Mouse (Mus musculus) urinary bladder, postnatal 0 days (tissue): ENCODE data around the gene Zfp672. TPM values are rescaled to one million over a fixed set of nuclear protein-coding genes. Genes with fewer than 3 reads are reported as not detected.

Experiments used
- polyA plus RNA-seq: library from polyadenylated mRNA; unstranded; fragments of >200 nt; fragmentation: Nextera tagmentation; extraction: Ambion mirVana; gene quantifications from 2 replicates; pipeline ENCODE4 v1.2.1, GENCODE M21; 2015

Gene Zfp672
- polyA plus RNA-seq, result 40.1 and 44.4 TPM in 2 replicates

GRCm38 (mm10) chr11:58330276-58331148, at the start of gene Zfp672, which contains the start of gene Sh3bp5l:
Zfp672 (minus strand) TSS chr11:58330339.
Sh3bp5l (plus strand) TSS chr11:58330724.

DNA sequence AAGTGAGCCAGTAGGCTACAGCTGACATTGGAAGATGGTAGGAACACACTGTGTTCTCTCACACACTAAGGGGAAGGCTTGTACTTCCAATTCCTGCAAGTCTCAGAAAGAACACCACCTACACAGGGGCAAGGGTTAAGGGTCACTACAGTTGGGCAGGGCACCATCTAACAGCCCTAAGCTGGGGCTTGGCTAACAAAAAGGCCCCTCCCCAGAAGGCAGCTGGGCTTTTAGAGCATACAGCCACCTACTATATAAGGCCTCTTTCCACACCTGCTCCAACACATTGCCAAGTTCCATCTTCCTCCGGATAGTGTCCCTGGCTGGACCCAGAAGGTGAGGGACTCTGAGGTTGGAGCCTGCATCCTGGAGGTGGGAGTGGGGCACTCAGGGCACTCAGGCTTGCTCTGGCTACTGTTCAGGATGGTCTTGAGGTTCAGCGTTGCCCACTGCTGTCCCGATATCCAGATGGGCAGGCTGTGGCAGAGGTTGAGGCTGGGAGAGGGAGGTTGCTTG, 48.7 kb upstream of the Zfp672 start, which contains the start of gene Lypd8:
TSS of gene Lypd8 (plus strand) at position 281 of the 516 bp plus-strand sequence.

DNA sequence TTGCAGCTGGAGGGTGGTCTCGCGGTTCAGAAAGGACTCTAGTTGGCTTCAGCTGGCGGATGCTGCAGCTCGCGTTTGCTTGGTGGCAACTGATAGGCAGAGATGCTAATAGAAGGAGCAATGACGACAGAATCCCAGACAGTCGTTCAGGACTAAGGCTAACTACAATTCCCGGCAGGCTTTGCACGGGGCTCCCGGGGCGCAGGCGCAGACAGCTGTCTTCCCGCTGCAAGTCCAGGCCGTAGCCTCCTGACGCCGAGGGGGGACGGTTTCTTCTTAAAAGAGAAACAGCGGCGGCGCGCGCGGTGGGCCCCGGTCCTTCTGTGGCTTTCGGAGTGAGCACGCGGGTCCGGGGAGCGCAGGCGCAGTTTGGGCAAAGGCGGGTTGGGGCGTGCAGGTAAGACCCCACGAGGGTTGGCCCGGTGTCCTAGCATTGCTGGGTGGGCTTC, 23.3 kb downstream of the Zfp672 start, which contains the start of gene Zfp692:
TSS of gene Zfp692 (plus strand) at position 210 of the 449 bp plus-strand sequence.

DNA sequence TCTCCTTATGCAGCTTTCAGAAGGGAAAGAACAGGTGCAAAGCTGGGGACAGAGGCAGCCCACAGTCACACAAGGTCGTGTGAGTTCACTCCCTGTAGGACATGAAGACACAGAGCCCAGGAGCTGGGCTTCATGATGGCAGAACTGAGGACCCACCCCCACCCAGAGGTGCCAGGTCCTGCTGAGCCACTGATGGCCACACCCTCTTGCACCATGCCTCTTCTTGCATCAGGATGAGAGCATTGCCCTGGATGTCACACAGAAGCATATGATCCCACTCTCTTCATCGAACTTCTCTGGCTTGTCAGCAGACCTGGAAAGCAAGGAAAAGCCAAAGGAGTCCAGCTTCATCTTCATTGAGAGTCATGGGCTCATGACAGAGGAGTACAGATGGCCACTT, 55.6 kb downstream of the Zfp672 start, which contains the start of gene 4930438A08Rik:
TSS of gene 4930438A08Rik (plus strand) at position 228 of the 400 bp plus-strand sequence.

Other genes with a start within 250 kb of the Zfp672 start
- gene Gm12248, start 237.2 kb downstream of the Zfp672 start, polyA plus RNA-seq, result not detected in 2 replicates
- gene Cnot8, start 226.2 kb downstream of the Zfp672 start, polyA plus RNA-seq, result 56.1 and 60.0 TPM in 2 replicates
- gene Gemin5, start 161.8 kb downstream of the Zfp672 start, polyA plus RNA-seq, result 5.8 and 6.5 TPM in 2 replicates
- 73.5 and 77.5 TPM in 2 replicates for gene Mrpl22, start 158.7 kb downstream of the Zfp672 start, polyA plus RNA-seq
- 3.5 and 3.6 TPM in 2 replicates for gene Igtp, start 130.8 kb downstream of the Zfp672 start, polyA plus RNA-seq
- 2.7 TPM in 2 replicates for gene Irgm2, start 130.7 kb downstream of the Zfp672 start, polyA plus RNA-seq
- not detected in 2 replicates for gene 4930438A08Rik, start 55.5 kb downstream of the Zfp672 start, polyA plus RNA-seq
- 10.1 and 11.4 TPM in 2 replicates for gene Zfp692, start 23.3 kb downstream of the Zfp672 start, polyA plus RNA-seq
- 29.8 and 33.1 TPM in 2 replicates for gene Sh3bp5l, start 385 bp upstream of the Zfp672 start, polyA plus RNA-seq
- 0.24 and 0.77 TPM in 2 replicates for gene Lypd8, start 48.7 kb upstream of the Zfp672 start, polyA plus RNA-seq
- gene 1810065E05Rik, start 90.8 kb upstream of the Zfp672 start, polyA plus RNA-seq, result 0.23 and 0.33 TPM in 2 replicates
- gene Gm12253, start 102.2 kb upstream of the Zfp672 start, polyA plus RNA-seq, result not detected in 2 replicates
- gene Lypd9, start 122.6 kb upstream of the Zfp672 start, polyA plus RNA-seq, result not detected in 2 replicates
- not detected in 2 replicates for gene Olfr30, start 131.9 kb upstream of the Zfp672 start, polyA plus RNA-seq
- gene Olfr332, start 162.2 kb upstream of the Zfp672 start, polyA plus RNA-seq, result not detected in 2 replicates
- gene Olfr331, start 172.2 kb upstream of the Zfp672 start, polyA plus RNA-seq, result not detected in 2 replicates
- not detected in 2 replicates for gene Olfr330, start 204.5 kb upstream of the Zfp672 start, polyA plus RNA-seq
- not detected in 2 replicates for gene Olfr329-ps, start 216.1 kb upstream of the Zfp672 start, polyA plus RNA-seq
- gene Olfr328, start 225.3 kb upstream of the Zfp672 start, polyA plus RNA-seq, result 0.05 TPM in 1 of 2 replicates, not detected in the other
- not detected in 2 replicates for gene Olfr224, start 240.2 kb upstream of the Zfp672 start, polyA plus RNA-seq
- gene Olfr325, start 247.4 kb upstream of the Zfp672 start, polyA plus RNA-seq, result not detected in 2 replicates